Mouse (Mus musculus): ENCODE results near the gene Pnlip. TPM values are rescaled to one million over a fixed set of nuclear protein-coding genes. Genes with fewer than 3 reads are reported as not detected.

The Pnlip gene
- total and polyA plus RNA-seq, 2 experiments from 2014 or later, result 0.17 TPM; not detected in 1

- Histone ChIP-seq H3K27me3 (ENCODE audit: insufficient read depth, low read length) (no peaks in the 10 kb centered on the region), H3K9me3 (ENCODE audit: low read length) (no peaks in the 10 kb centered on the region), H3K36me3 (ENCODE audit: insufficient read depth, low read length) (no peaks in the 10 kb centered on the region), H3K9ac (replicated peaks; ENCODE audit: low read length, poor library complexity, severe bottlenecking) (no peak within 1 kb of the TSS), H3K4me2 (ENCODE audit: low read depth, low read length, poor library complexity, severe bottlenecking) (no peak within 1 kb of the TSS), H3K4me3 (ENCODE audit: low read depth, low read length) (no peak within 1 kb of the TSS), H3K27ac (ENCODE audit: low read depth, low read length) (no peak within 1 kb of the TSS), H3K4me1 (ENCODE audit: insufficient read depth, low read length) (no peaks in the 10 kb centered on the region)
- 49% methylated on average over 5 of the region's 5 CpGs for WGBS
- TF ChIP-seq CTCF (IDR thresholded peaks at IDR 0.05), result no peak
- DNase-seq (ENCODE audit: low spot score) (no peak), ATAC-seq (ENCODE audit: low FRiP score) (no peak)
Observed at GRCm38 (mm10) chr19:58728445-58729031, 76.2 kb downstream of the Pnlip start, which contains the start of gene Pnliprp1. Gene Pnliprp1, plus strand, starts transcription at chr19:58728887.

Other genes starting within 250 kb of the Pnlip start
- gene Gfra1, start 196.6 kb upstream of the Pnlip start, total RNA-seq (2014; rRNA removed), result 91.5 and 101 TPM in 2 replicates
- gene Gfra1, start 196.6 kb upstream of the Pnlip start, polyA plus RNA-seq (2015; fragmentation: Nextera tagmentation; extraction: Ambion mirVana), result 34.4 and 36.2 TPM in 2 replicates
- not detected in 2 replicates for gene Ccdc172, start 140.5 kb upstream of the Pnlip start, total RNA-seq (2014; rRNA removed)
- gene Ccdc172, start 140.5 kb upstream of the Pnlip start, polyA plus RNA-seq (2015; fragmentation: Nextera tagmentation; extraction: Ambion mirVana), result not detected in 2 replicates
- not detected in 2 replicates for gene Pnliprp1, start 76.4 kb downstream of the Pnlip start, total RNA-seq (2014; rRNA removed)
- gene Pnliprp1, start 76.4 kb downstream of the Pnlip start, polyA plus RNA-seq (2015; fragmentation: Nextera tagmentation; extraction: Ambion mirVana), result 0.38 TPM in 1 of 2 replicates, not detected in the other
- gene Pnliprp2, start 107.2 kb downstream of the Pnlip start, total RNA-seq (2014; rRNA removed), result 0.27 TPM in 1 of 2 replicates, not detected in the other
- not detected in 2 replicates for gene Pnliprp2, start 107.2 kb downstream of the Pnlip start, polyA plus RNA-seq (2015; fragmentation: Nextera tagmentation; extraction: Ambion mirVana)
- not detected in 2 replicates for gene 1700019N19Rik, start 142.0 kb downstream of the Pnlip start, total RNA-seq (2014; rRNA removed)
- not detected in 2 replicates for gene 1700019N19Rik, start 142.0 kb downstream of the Pnlip start, polyA plus RNA-seq (2015; fragmentation: Nextera tagmentation; extraction: Ambion mirVana)

All from midbrain, postnatal 0 days (tissue).